Mouse (Mus musculus): ENCODE data around the gene Gm26938.
A peak's percentile ranks its signal among the peaks of the same experiment; 100 is the strongest.

The Gm26938 gene

GRCm38 (mm10) chr5:139793338-139794089 lies 32.7 kb downstream of the Gm26938 start:
- DNase-seq: peak; percentile 75 to 83

GRCm38 (mm10) chr5:139792966-139793337 lies 33.3 kb downstream of the Gm26938 start:
- peak; percentile 49 to 60 for DNase-seq

- DNase-seq: no peak
Observed at GRCm38 (mm10) chr5:139792159-139792775, 33.9 kb downstream of the Gm26938 start.

- DNase-seq: peak; percentile 98
Observed at GRCm38 (mm10) chr5:139791227-139792158, 34.7 kb downstream of the Gm26938 start, which contains the start of gene Mafk. Gene Mafk, plus strand, starts transcription at chr5:139791513.

- no peak for DNase-seq
Observed at GRCm38 (mm10) chr5:139789466-139789865, 36.7 kb downstream of the Gm26938 start.

GRCm38 (mm10) chr5:139781406-139781805 lies 44.8 kb downstream of the Gm26938 start:
- DNase-seq: peak in 1 of 2 experiments; percentile 43

GRCm38 (mm10) chr5:139776966-139777365 lies 49.2 kb downstream of the Gm26938 start:
- no peak for DNase-seq

GRCm38 (mm10) chr5:139775216-139775926 lies 50.8 kb downstream of the Gm26938 start, which contains the start of gene Ints1:
Gene Ints1, minus strand, starts transcription at chr5:139775674.
- peak; percentile 96 to 99 for DNase-seq

GRCm38 (mm10) chr5:139768216-139768615 lies 58.0 kb downstream of the Gm26938 start:
- no peak for DNase-seq

- peak in 1 of 2 experiments; percentile 41 for DNase-seq
Observed at GRCm38 (mm10) chr5:139764296-139764695, 61.9 kb downstream of the Gm26938 start.

GRCm38 (mm10) chr5:139758096-139758495 lies 68.1 kb downstream of the Gm26938 start:
- DNase-seq: no peak

Data from kidney, postnatal 25 days (tissue).